ENCODE assay signal across 20 mouse cellular contexts in the genomic region with DNA sequence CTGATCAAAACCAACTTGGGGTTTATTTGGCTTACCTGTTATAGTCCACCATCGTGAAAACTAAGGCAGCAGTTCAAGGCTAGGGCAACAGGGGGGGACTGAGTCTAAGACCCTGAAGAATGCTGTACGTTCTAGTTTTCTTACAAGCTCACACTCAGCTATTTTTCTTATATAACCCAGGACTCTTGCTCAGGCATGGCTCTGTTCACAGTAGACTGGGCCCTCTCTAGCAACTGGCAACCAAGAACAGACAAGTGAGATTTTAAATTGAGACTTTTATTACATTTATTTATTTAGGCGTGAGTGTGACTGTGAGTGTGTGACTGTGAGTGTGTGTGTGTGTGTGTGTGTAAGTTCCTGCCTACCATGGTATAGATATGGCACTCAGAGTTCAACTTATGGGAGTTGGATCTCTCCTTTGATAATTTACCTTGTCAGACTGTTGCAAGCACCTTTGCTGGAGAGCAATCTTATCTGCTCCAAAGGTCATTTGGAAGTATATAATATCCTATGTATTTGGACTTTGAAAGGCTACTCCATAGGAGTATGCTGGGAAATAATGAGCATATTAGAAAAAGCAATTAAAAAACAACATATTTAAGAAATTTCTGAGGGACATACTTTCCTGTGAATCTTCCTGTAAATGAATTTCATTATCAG.
DNase-seq lines count a peak whose midpoint lies in the region; ATAC-seq and TF ChIP-seq lines count a peak whose summit lies in the region.
"Had no signal": no experiment of that assay in that cellular context is flagged by ENCODE, and none has a peak within 500 bp of the region (broad histone marks: within the 10 kb centered on the region; RNA-seq: fewer than 3 reads in every experiment).

No protein-coding gene starts in this region.

- 79% methylated on average over 3 of the region's 3 CpGs for WGBS in stomach, embryonic 15.5 days
- whole genome bisulfite sequencing in stomach, postnatal 0 days = 74% methylated on average over 3 of the region's 3 CpGs
- WGBS in intestine, embryonic 15.5 days = 76% methylated on average over 3 of the region's 3 CpGs
- WGBS in intestine, embryonic 16.5 days = 76% methylated on average over 3 of the region's 3 CpGs
- 60% methylated on average over 3 of the region's 3 CpGs for WGBS in intestine, postnatal 0 days

- no peak overlapping the region for H3K4me2 ChIP-seq in stomach, embryonic 15.5 days
- no peak overlapping the region for H3K4me2 ChIP-seq in stomach, postnatal 0 days (replicated peaks; ENCODE audit: low read depth)
- no peak overlapping the region for H3K4me2 ChIP-seq in intestine, embryonic 15.5 days (replicated peaks)
- H3K4me2 ChIP-seq in intestine, embryonic 16.5 days (ENCODE audit: low read depth, low read length) = no peak overlapping the region
- no peak overlapping the region for H3K4me2 ChIP-seq in intestine, postnatal 0 days (replicated peaks; ENCODE audit: low read depth)

- no peaks in the 10 kb centered on the region for H3K27me3 ChIP-seq in stomach, embryonic 15.5 days (replicated peaks)
- H3K27me3 ChIP-seq in stomach, postnatal 0 days (ENCODE audit: control insufficient read depth, insufficient read depth, low read length) = no peaks in the 10 kb centered on the region
- no peaks in the 10 kb centered on the region for H3K27me3 ChIP-seq in intestine, embryonic 15.5 days (replicated peaks)
- H3K27me3 ChIP-seq in intestine, embryonic 16.5 days (replicated peaks; ENCODE audit: control insufficient read depth, insufficient read depth, low read length) = no peaks in the 10 kb centered on the region
- no peaks in the 10 kb centered on the region for H3K27me3 ChIP-seq in intestine, postnatal 0 days (replicated peaks; ENCODE audit: control insufficient read depth, insufficient read depth, low read length)
- H3K27me3 ChIP-seq: CH12.LX, Patski had no signal

- no peaks in the 10 kb centered on the region for H3K4me1 ChIP-seq in stomach, embryonic 15.5 days
- no peaks in the 10 kb centered on the region for H3K4me1 ChIP-seq in stomach, postnatal 0 days (replicated peaks; ENCODE audit: control insufficient read depth, insufficient read depth)
- no peaks in the 10 kb centered on the region for H3K4me1 ChIP-seq in intestine, embryonic 15.5 days (replicated peaks)
- no peaks in the 10 kb centered on the region for H3K4me1 ChIP-seq in intestine, embryonic 16.5 days (ENCODE audit: control insufficient read depth, insufficient read depth, low read length)
- H3K4me1 ChIP-seq in intestine, postnatal 0 days (replicated peaks; ENCODE audit: control insufficient read depth, insufficient read depth, low read length) = no peaks in the 10 kb centered on the region

- no peak overlapping the region for H3K4me3 ChIP-seq in stomach, embryonic 15.5 days (replicated peaks)
- no peak overlapping the region for H3K4me3 ChIP-seq in stomach, postnatal 0 days (ENCODE audit: low read depth, low read length)
- no peak overlapping the region for H3K4me3 ChIP-seq in intestine, embryonic 15.5 days (replicated peaks)
- H3K4me3 ChIP-seq in intestine, embryonic 16.5 days (ENCODE audit: low read length) = no peak overlapping the region
- no peak overlapping the region for H3K4me3 ChIP-seq in intestine, postnatal 0 days (ENCODE audit: low read depth, low read length)

- no peak for DNase-seq in stomach, postnatal 0 days (ENCODE audit: low spot score)
- no peak for DNase-seq in cerebellum, adult 9-10 months
- no peak for DNase-seq in ovary, postnatal 14 days (ENCODE audit: low spot score)
- no peak for DNase-seq in ovary, postnatal 36 days (ENCODE audit: low spot score)
- DNase-seq: adrenal gland, adult 8-10 months; adrenal gland, postnatal 10 days; adrenal gland, postnatal 14 days; adrenal gland, postnatal 25 days; B cell, adult 2 months; cerebellum, adult 11 months; cerebellum, adult 11-12 months had no signal

- TF ChIP-seq CTCF in stomach, postnatal 0 days (IDR thresholded peaks at IDR 0.05; ENCODE audit: low read depth) = no peak
- TF ChIP-seq CTCF in intestine, postnatal 0 days (IDR thresholded peaks at IDR 0.05; ENCODE audit: low read depth) = no peak

- TF ChIP-seq EP300 in stomach, postnatal 0 days (optimal IDR thresholded peaks at IDR 0.05) = no peak

- no peaks in the 10 kb centered on the region for H3K9me3 ChIP-seq in stomach, embryonic 15.5 days
- no peaks in the 10 kb centered on the region for H3K9me3 ChIP-seq in stomach, postnatal 0 days (ENCODE audit: control insufficient read depth, low read length)
- no peaks in the 10 kb centered on the region for H3K9me3 ChIP-seq in intestine, embryonic 15.5 days
- no peaks in the 10 kb centered on the region for H3K9me3 ChIP-seq in intestine, embryonic 16.5 days (ENCODE audit: control insufficient read depth, low read length)
- no peaks in the 10 kb centered on the region for H3K9me3 ChIP-seq in intestine, postnatal 0 days (ENCODE audit: control insufficient read depth)

- H3K9ac ChIP-seq in stomach, embryonic 15.5 days = no peak overlapping the region
- H3K9ac ChIP-seq in stomach, postnatal 0 days (ENCODE audit: low read length) = no peak overlapping the region
- H3K9ac ChIP-seq in intestine, embryonic 15.5 days = no peak overlapping the region
- H3K9ac ChIP-seq in intestine, embryonic 16.5 days (ENCODE audit: low read depth, low read length) = no peak overlapping the region
- H3K9ac ChIP-seq in intestine, postnatal 0 days (ENCODE audit: low read depth, low read length) = no peak overlapping the region

- H3K36me3 ChIP-seq in stomach, embryonic 15.5 days = no peaks in the 10 kb centered on the region
- H3K36me3 ChIP-seq in stomach, postnatal 0 days (ENCODE audit: control insufficient read depth, insufficient read depth, low read length) = no peaks in the 10 kb centered on the region
- H3K36me3 ChIP-seq in intestine, embryonic 15.5 days = no peaks in the 10 kb centered on the region
- H3K36me3 ChIP-seq in intestine, embryonic 16.5 days (ENCODE audit: control insufficient read depth, insufficient read depth, low read length) = no peaks in the 10 kb centered on the region
- H3K36me3 ChIP-seq in intestine, postnatal 0 days (ENCODE audit: control insufficient read depth, insufficient read depth) = no peaks in the 10 kb centered on the region
- H3K36me3 ChIP-seq: G1E had no signal

- ATAC-seq in stomach, embryonic 15.5 days (ENCODE audit: insufficient read depth, low FRiP score, low read depth) = peak; percentile 39; the same call in 1 of the 2 replicates
- no peak for ATAC-seq in stomach, postnatal 0 days (ENCODE audit: low FRiP score, low TSS enrichment)
- ATAC-seq in intestine, embryonic 15.5 days = peak; percentile 93
- peak; percentile 93 for ATAC-seq in intestine, embryonic 16.5 days
- ATAC-seq in intestine, postnatal 0 days = peak; percentile 85
- ATAC-seq: activated CD4-positive, CD25-positive, alpha-beta regulatory T cell, adult 4 months; CD4-positive, CD25-positive, alpha-beta regulatory T cell, adult 4 months had no signal

- H3K27ac ChIP-seq in stomach, embryonic 15.5 days = no peak overlapping the region
- no peak overlapping the region for H3K27ac ChIP-seq in stomach, postnatal 0 days (replicated peaks)
- no peak overlapping the region for H3K27ac ChIP-seq in intestine, embryonic 15.5 days
- no peak overlapping the region for H3K27ac ChIP-seq in intestine, embryonic 16.5 days (ENCODE audit: low read length)
- H3K27ac ChIP-seq in intestine, postnatal 0 days (ENCODE audit: low read depth, low read length) = no peak overlapping the region
